Mouse (Mus musculus) midbrain, postnatal 0 days (tissue): ENCODE data around the gene Fam204a. TPM values are rescaled to one million over a fixed set of nuclear protein-coding genes. Genes with fewer than 3 reads are reported as not detected.

Source experiments
- ATAC-seq: fragments of 200-750 bp; cut with Nextera tagmentation; 2 replicates; pipeline ENCODE4 v1.8.0; 2017; ENCODE audit warnings: moderate number of reproducible peaks, mild to moderate bottlenecking, moderate TSS enrichment, moderate library complexity; ENCODE audit not compliant: low FRiP score
- DNase-seq: peaks from one replicate; pipeline ENCODE4 v3.0.0-alpha.2; 2015; ENCODE audit warnings: low spot score
- H3K27ac ChIP-seq: fragments of 300-500 bp; sonication (generic); 2 replicates; pipeline ENCODE4 v1.5.1; 2014; ENCODE audit warnings: low read depth, mild to moderate bottlenecking, low read length, mixed read lengths
- H3K27me3 ChIP-seq: fragments of 300-500 bp; sonication (generic); 2 replicates; pipeline ENCODE4 v1.6.1; 2014; ENCODE audit warnings: low read length, control low read depth, mixed read lengths; ENCODE audit not compliant: insufficient read depth
- H3K36me3 ChIP-seq: fragments of 300-500 bp; sonication (generic); 2 replicates; pipeline ENCODE4 v1.6.1; 2014; ENCODE audit warnings: low read length, control low read depth, mixed read lengths; ENCODE audit not compliant: insufficient read depth
- H3K4me1 ChIP-seq: fragments of 300-500 bp; sonication (generic); 2 replicates; pipeline ENCODE4 v1.6.1; 2014; ENCODE audit warnings: mild to moderate bottlenecking, control low read depth, antibody characterized with exemption, low read length, mixed read lengths; ENCODE audit not compliant: insufficient read depth
- H3K4me2 ChIP-seq: fragments of 300-500 bp; sonication (generic); 2 replicates; pipeline ENCODE4 v1.6.1; 2014; ENCODE audit warnings: low read depth, mild to moderate bottlenecking, low read length, mixed read lengths; ENCODE audit not compliant: poor library complexity, severe bottlenecking
- H3K4me3 ChIP-seq: fragments of 300-500 bp; sonication (generic); 2 replicates; pipeline ENCODE4 v1.5.1; 2014; ENCODE audit warnings: low read depth, mild to moderate bottlenecking, low read length, moderate library complexity
- H3K9ac ChIP-seq: fragments of 300-500 bp; sonication (generic); replicated peaks from 2 replicates; pipeline ENCODE4 v1.6.1; 2014; ENCODE audit warnings: mild to moderate bottlenecking, low read length, moderate library complexity, mixed read lengths; ENCODE audit not compliant: poor library complexity, severe bottlenecking
- H3K9me3 ChIP-seq: fragments of 300-500 bp; sonication (generic); 2 replicates; pipeline ENCODE4 v1.6.1; 2016; ENCODE audit warnings: low read length, control low read depth
- CTCF ChIP-seq: IDR thresholded peaks from 2 replicates; pipeline ENCODE4 v1.5.1; 2016; ENCODE audit warnings: antibody characterized with exemption, mild to moderate bottlenecking
- WGBS: fragments of 180-500 bp; shearing (Covaris S2); extraction: QIAGEN DNeasy Blood & Tissue Kit; methylation state at CpG from one replicate; pipeline ENCODE4 v1.1.7; 2014; 5-methylcytosine and 5-hydroxymethylcytosine counted together
- polyA plus RNA-seq: library from polyadenylated mRNA; unstranded; fragments of >200 nt; fragmentation: Nextera tagmentation; extraction: Ambion mirVana; gene quantifications from 2 replicates; pipeline ENCODE4 v1.2.1, GENCODE M21; 2015
- total RNA-seq: library from RNA; depleted of rRNA; stranded (reverse); fragments of >200 nt; gene quantifications from 2 replicates; pipeline ENCODE4 v1.2.3, GENCODE M21; 2014; rRNA removed

Gene Fam204a
- 28.3 and 38.3 TPM in 2 replicates for total RNA-seq
- polyA plus RNA-seq: 82.5 and 93.1 TPM in 2 replicates

DNA sequence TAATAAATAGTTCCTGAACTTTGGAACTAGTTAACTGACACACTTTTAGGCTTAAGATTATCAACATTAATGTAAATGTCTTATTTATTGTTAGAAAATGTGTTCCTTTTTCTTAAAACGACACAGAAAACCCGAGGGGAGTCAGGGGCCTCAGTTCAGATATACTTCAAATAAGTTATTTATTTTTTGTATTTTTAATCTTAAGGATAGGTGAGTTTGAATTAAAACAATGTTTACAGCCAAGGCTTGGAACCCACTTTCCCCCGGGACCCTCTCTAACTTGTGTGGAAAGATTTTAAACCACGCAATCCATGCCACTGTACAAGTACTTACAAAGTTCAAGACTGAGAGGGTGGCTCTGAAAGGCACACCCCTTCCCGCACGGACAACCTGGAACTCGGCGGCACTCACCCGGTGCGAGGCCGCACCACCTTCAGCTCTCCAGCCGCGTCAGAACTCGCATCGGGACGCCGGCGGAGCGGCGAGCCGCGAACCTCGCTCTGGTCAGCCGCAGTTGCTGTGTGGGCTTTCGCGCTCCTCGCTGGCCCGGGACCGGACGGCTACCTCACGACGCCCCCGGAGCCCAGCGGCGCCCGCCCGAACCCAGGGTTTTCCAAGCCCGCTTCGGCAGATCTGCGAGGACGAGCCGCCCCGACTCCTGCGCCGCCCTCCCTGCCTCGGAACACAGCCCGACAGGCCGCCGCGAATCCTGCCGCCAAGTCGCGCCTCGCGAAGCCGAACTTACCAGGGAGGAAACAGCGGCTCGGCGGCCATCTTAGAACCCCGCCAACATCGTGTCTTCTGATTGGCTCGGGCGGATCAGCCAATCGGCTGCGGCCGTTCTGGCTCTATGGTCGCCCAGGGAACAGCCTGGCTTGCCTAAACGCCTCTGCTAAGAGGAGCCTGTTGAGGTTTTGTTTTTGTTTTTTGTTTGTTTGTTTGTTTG lies at the start of gene Fam204a:
Gene Fam204a (minus strand): TSS at position 803 of the 946 bp plus-strand sequence.
- no peaks in the 10 kb centered on the region for H3K36me3 ChIP-seq

DNA sequence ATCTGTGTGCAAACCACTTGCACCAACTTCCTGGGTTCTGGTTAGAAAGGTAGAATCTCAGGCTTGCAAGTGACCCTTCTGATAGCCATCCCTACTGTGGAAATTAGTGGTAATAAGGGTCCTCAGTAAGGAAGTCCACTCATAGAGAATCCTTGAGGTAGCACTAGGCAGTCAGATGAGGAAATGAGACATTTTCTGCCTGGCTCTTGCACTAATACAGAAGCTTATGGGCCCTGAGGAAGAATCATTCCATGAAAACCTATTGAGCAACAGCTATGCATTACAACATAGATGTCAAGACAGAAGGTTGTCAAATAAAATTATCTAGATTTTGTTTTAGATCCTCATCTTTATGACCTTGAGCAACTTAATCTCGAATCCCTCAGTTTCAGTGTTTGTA lies 39.3 kb upstream of the Fam204a start:
- ATAC-seq: no peak
- no peak for DNase-seq
- Histone ChIP-seq H3K36me3 (no peaks in the 10 kb centered on the region), H3K4me1 (no peaks in the 10 kb centered on the region), H3K9ac (no peak overlapping the region), H3K9me3 (no peaks in the 10 kb centered on the region), H3K4me3 (no peak overlapping the region), H3K27ac (no peak overlapping the region), H3K27me3 (no peaks in the 10 kb centered on the region), H3K4me2 (no peak overlapping the region)
- WGBS: 56% methylated on average over 1 of the region's 1 CpGs
- TF ChIP-seq CTCF: no peak

More for the DNA sequence above, at the start of gene Fam204a:
- Histone ChIP-seq H3K4me1 (0 out of 2 replicates have a peak, but pooled peaks cover 4% of the 10 kb centered on the region), H3K4me2 (peak within 1 kb of the TSS; percentile 65), H3K27me3 (no peaks in the 10 kb centered on the region), H3K27ac (peak within 1 kb of the TSS; percentile 94), H3K4me3 (peak within 1 kb of the TSS; percentile 94), H3K9me3 (no peaks in the 10 kb centered on the region), H3K9ac (peak within 1 kb of the TSS; percentile 83)
- TF ChIP-seq CTCF: no peak
- ATAC-seq (peak; percentile 100), DNase-seq (peak; percentile 96)
- WGBS: under 1% methylated on average over 68 of the region's 68 CpGs

DNA sequence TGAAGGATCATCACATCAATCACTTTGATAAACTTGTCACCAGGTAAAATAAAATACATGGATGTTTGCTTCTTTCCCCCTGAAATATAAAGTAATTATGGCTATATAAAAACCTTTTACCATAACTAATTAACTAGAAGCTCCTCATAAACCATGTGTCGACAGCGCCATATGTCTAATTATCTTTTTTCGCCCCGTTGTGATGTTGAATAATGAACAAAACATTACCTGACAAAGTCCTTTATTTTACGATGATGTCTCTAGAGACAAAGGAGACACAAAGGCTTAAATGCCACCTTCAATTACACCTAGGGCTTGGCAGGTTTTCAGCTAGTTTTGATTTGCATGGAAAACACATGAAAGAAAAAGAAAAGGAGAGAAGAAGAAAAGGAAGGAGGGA lies 34.2 kb upstream of the Fam204a start:
- WGBS: 64% methylated on average over 5 of the region's 5 CpGs
- Histone ChIP-seq H3K27ac (no peak overlapping the region), H3K36me3 (no peaks in the 10 kb centered on the region), H3K4me1 (no peaks in the 10 kb centered on the region), H3K4me2 (no peak overlapping the region), H3K9me3 (no peaks in the 10 kb centered on the region), H3K4me3 (no peak overlapping the region), H3K27me3 (no peaks in the 10 kb centered on the region), H3K9ac (no peak overlapping the region)
- no peak for DNase-seq
- ATAC-seq: no peak
- no peak for TF ChIP-seq CTCF

DNA sequence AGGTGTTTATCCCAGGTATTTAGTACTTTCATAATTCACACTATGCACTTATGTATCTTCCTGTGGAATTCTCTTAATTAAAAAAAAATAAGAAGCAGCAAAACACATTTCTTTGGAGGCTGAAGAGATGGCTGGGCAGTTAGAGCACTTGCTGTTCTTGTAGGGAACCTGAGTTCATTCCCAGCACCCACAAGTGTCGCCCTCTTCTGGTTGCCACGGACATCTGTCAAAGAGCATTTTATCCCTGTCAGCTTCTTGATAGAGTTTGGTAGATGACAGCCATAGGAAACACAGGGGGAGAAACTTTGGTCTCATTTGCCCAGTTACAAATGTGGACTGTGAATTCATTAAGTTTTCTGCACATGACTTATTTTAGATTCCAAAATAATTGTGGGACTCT lies 25.5 kb upstream of the Fam204a start:
- Histone ChIP-seq H3K4me2 (no peak overlapping the region), H3K36me3 (no peaks in the 10 kb centered on the region), H3K4me3 (no peak overlapping the region), H3K27me3 (no peaks in the 10 kb centered on the region), H3K9ac (no peak overlapping the region), H3K9me3 (no peaks in the 10 kb centered on the region), H3K27ac (no peak overlapping the region), H3K4me1 (no peaks in the 10 kb centered on the region)
- TF ChIP-seq CTCF: 0 out of 2 replicates have a peak, but pooled peaks have one; percentile 10
- DNase-seq (no peak), ATAC-seq (no peak)
- 45% methylated on average over 2 of the region's 2 CpGs for WGBS

DNA sequence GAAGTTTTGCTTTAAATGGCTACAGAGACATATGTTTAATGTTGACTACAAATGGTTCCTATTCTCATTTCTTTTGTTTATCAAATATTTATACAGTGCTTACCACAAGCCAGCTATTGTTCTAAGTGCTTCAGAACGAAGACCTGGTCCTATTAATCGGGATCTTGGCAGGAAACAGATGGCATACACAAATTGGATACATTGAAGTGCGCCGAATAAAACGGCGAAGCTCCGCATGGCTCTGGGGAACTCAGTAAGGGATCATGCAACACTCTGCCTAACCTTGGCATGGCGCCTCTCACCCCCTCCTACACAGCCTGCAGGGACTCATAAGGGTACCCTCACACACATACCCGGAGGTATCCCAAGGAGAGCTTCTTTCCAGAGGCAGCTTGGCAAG lies 24.7 kb upstream of the Fam204a start:
- Histone ChIP-seq H3K27ac (no peak overlapping the region), H3K4me3 (no peak overlapping the region), H3K4me1 (no peaks in the 10 kb centered on the region), H3K4me2 (no peak overlapping the region), H3K9me3 (no peaks in the 10 kb centered on the region), H3K36me3 (no peaks in the 10 kb centered on the region), H3K9ac (no peak overlapping the region), H3K27me3 (no peaks in the 10 kb centered on the region)
- DNase-seq (peak; percentile 5), ATAC-seq (no peak)
- no peak for TF ChIP-seq CTCF
- 64% methylated on average over 9 of the region's 9 CpGs for WGBS

DNA sequence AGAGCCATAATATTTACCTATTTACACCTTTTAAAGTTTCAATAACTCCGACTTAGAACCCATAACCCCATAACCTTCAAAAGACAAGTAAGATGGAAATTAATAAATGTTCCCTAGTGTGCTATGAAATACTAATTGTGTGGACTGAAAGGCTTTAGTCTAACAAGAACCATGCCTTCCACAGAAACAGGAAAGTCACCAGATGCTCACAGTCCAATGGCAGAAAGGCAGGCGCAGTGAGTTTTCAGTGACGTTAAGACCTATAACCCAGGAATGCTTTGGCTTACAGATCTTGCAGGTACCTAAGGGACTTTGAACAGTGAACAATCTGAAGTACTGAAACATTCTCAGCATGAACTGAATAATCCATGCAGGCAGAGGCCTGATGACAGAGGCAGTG lies 18.7 kb upstream of the Fam204a start:
- no peaks in the 10 kb centered on the region for H3K4me1 ChIP-seq
- WGBS: 86% methylated on average over 3 of the region's 3 CpGs
- no peak overlapping the region for H3K9ac ChIP-seq
- no peak overlapping the region for H3K4me2 ChIP-seq
- TF ChIP-seq CTCF: no peak
- no peaks in the 10 kb centered on the region for H3K36me3 ChIP-seq
- H3K27ac ChIP-seq: no peak overlapping the region
- ATAC-seq: no peak
- no peak overlapping the region for H3K4me3 ChIP-seq
- no peaks in the 10 kb centered on the region for H3K9me3 ChIP-seq
- H3K27me3 ChIP-seq: no peaks in the 10 kb centered on the region
- DNase-seq: no peak
